Mouse (Mus musculus): ENCODE data around the gene Kcnj4. TPM values are rescaled to one million over a fixed set of nuclear protein-coding genes. Genes with fewer than 3 reads are reported as not detected.

Gene Kcnj4
- polyA plus RNA-seq, 1 experiment: 0.72 TPM

GRCm38 (mm10) chr15:79516171-79517096, 11.4 kb upstream of the Kcnj4 start, which contains the start of gene Kdelr3:
TSS of gene Kdelr3 (plus strand) at chr15:79516411.
- Histone ChIP-seq H3K4me3 (ENCODE audit: insufficient read depth, low read length) (peak within 1 kb of the TSS; percentile 81), H3K4me1 (ENCODE audit: control insufficient read depth, insufficient read depth, low read length) (0 out of 2 replicates have a peak, but pooled peaks cover 2% of the 10 kb centered on the region), H3K27ac (ENCODE audit: insufficient read depth, low read length) (peak within 1 kb of the TSS; percentile 63)
- TF ChIP-seq POLR2A (IDR thresholded peaks at IDR 0.05; ENCODE audit: low read depth, low read length) (peak; percentile 95), CTCF (IDR thresholded peaks at IDR 0.05; ENCODE audit: borderline replicate concordance, insufficient read depth, low read length) (no peak)

- no peak overlapping the region for H3K27ac ChIP-seq (ENCODE audit: insufficient read depth, low read length)
- TF ChIP-seq CTCF (IDR thresholded peaks at IDR 0.05; ENCODE audit: borderline replicate concordance, insufficient read depth, low read length) (no peak), POLR2A (IDR thresholded peaks at IDR 0.05; ENCODE audit: low read depth, low read length) (no peak)
- no peak overlapping the region for H3K4me3 ChIP-seq (ENCODE audit: insufficient read depth, low read length)
- H3K4me1 ChIP-seq (ENCODE audit: control insufficient read depth, insufficient read depth, low read length): no peaks in the 10 kb centered on the region
Measured at GRCm38 (mm10) chr15:79513940-79514339, 8.9 kb upstream of the Kcnj4 start.

- no peaks in the 10 kb centered on the region for H3K4me1 ChIP-seq (ENCODE audit: control insufficient read depth, insufficient read depth, low read length)
- no peak overlapping the region for H3K27ac ChIP-seq (ENCODE audit: insufficient read depth, low read length)
- peak overlapping the region; percentile 42 for H3K4me3 ChIP-seq (ENCODE audit: insufficient read depth, low read length)
- TF ChIP-seq POLR2A (IDR thresholded peaks at IDR 0.05; ENCODE audit: low read depth, low read length) (no peak), CTCF (IDR thresholded peaks at IDR 0.05; ENCODE audit: borderline replicate concordance, insufficient read depth, low read length) (no peak)
Measured at GRCm38 (mm10) chr15:79511553-79512320, 6.7 kb upstream of the Kcnj4 start.

GRCm38 (mm10) chr15:79510425-79510824, 5.4 kb upstream of the Kcnj4 start:
- no peak overlapping the region for H3K27ac ChIP-seq (ENCODE audit: insufficient read depth, low read length)
- no peaks in the 10 kb centered on the region; the same call in 1 of the 2 replicates for H3K4me1 ChIP-seq (ENCODE audit: control insufficient read depth, insufficient read depth, low read length)
- H3K4me3 ChIP-seq (ENCODE audit: insufficient read depth, low read length): no peak overlapping the region
- no peak for TF ChIP-seq POLR2A (IDR thresholded peaks at IDR 0.05; ENCODE audit: low read depth, low read length)
- no peak for TF ChIP-seq CTCF (IDR thresholded peaks at IDR 0.05; ENCODE audit: borderline replicate concordance, insufficient read depth, low read length)

- TF ChIP-seq POLR2A (IDR thresholded peaks at IDR 0.05; ENCODE audit: low read depth, low read length) (no peak), CTCF (IDR thresholded peaks at IDR 0.05; ENCODE audit: borderline replicate concordance, insufficient read depth, low read length) (no peak)
- H3K27ac ChIP-seq (ENCODE audit: insufficient read depth, low read length): no peak overlapping the region
- H3K4me3 ChIP-seq (ENCODE audit: insufficient read depth, low read length): no peak overlapping the region
- no peaks in the 10 kb centered on the region; the same call in 1 of the 2 replicates for H3K4me1 ChIP-seq (ENCODE audit: control insufficient read depth, insufficient read depth, low read length)
Measured at GRCm38 (mm10) chr15:79509998-79510397, 5.0 kb upstream of the Kcnj4 start.

GRCm38 (mm10) chr15:79507055-79507828, 2.2 kb upstream of the Kcnj4 start:
- Histone ChIP-seq H3K27ac (ENCODE audit: insufficient read depth, low read length) (no peak overlapping the region), H3K4me1 (ENCODE audit: control insufficient read depth, insufficient read depth, low read length) (no peaks in the 10 kb centered on the region; the same call in 1 of the 2 replicates), H3K4me3 (ENCODE audit: insufficient read depth, low read length) (no peak overlapping the region)
- TF ChIP-seq CTCF (IDR thresholded peaks at IDR 0.05; ENCODE audit: borderline replicate concordance, insufficient read depth, low read length): no peak
- no peak for TF ChIP-seq POLR2A (IDR thresholded peaks at IDR 0.05; ENCODE audit: low read depth, low read length)

GRCm38 (mm10) chr15:79506460-79506859, 1.4 kb upstream of the Kcnj4 start:
- TF ChIP-seq POLR2A (IDR thresholded peaks at IDR 0.05; ENCODE audit: low read depth, low read length) (no peak), CTCF (IDR thresholded peaks at IDR 0.05; ENCODE audit: borderline replicate concordance, insufficient read depth, low read length) (no peak)
- no peak overlapping the region for H3K4me3 ChIP-seq (ENCODE audit: insufficient read depth, low read length)
- no peak overlapping the region for H3K27ac ChIP-seq (ENCODE audit: insufficient read depth, low read length)
- no peaks in the 10 kb centered on the region; the same call in 1 of the 2 replicates for H3K4me1 ChIP-seq (ENCODE audit: control insufficient read depth, insufficient read depth, low read length)

- no peaks in the 10 kb centered on the region; the same call in 1 of the 2 replicates for H3K4me1 ChIP-seq (ENCODE audit: control insufficient read depth, insufficient read depth, low read length)
- no peak overlapping the region for H3K27ac ChIP-seq (ENCODE audit: insufficient read depth, low read length)
- TF ChIP-seq CTCF (IDR thresholded peaks at IDR 0.05; ENCODE audit: borderline replicate concordance, insufficient read depth, low read length): no peak
- no peak for TF ChIP-seq POLR2A (IDR thresholded peaks at IDR 0.05; ENCODE audit: low read depth, low read length)
- H3K4me3 ChIP-seq (ENCODE audit: insufficient read depth, low read length): peak overlapping the region; percentile 46
Measured at GRCm38 (mm10) chr15:79505616-79506283, 709 bp upstream of the Kcnj4 start.

Measured in embryonic fibroblast, embryonic 13.5 days (primary cell).